Mouse (Mus musculus): ENCODE data around the gene Cyp46a1.

DNA sequence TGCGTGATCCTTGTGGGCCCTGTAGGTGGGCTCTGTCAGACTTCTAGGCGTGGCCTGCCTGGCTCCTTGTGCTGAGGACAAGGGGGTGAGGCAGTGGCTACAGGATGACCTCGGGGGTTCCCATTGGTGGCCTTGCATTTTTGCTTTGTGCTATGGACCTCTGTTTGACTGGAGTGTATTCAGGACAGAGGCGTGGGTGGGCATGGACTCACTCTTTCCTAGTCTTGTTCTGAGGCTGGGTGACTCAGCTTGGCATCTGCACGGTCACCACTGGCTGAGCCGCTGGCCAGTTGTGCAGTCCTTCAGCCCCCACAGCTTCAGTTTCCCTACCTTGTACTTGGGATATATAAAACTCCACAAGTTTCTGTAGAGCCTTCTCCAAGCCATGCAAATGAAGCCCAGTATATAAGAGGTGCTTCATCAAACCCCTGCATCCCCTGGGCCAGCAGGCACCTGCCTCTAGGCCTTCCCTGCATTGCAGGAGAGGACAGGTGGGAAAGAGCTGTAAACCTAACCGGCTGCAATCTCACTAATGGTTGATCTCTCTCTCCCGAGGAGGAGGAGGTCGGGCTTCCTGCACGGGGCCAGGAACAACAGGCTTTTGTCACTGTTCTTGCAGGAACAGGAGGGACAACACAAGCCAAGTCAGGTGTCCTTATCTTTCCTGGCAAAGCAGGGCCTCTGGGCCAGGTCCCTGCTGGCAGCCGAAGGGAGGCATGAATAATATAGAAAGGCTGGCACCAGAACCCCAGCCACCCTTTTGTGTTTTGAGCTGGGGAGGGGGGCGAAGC, 58.3 kb downstream of the Cyp46a1 start:
- TF ChIP-seq CTCF (IDR thresholded peaks at IDR 0.05; ENCODE audit: borderline replicate concordance, insufficient read depth, low read length): no peak
- TF ChIP-seq POLR2A (IDR thresholded peaks at IDR 0.05; ENCODE audit: low read depth, low read length): no peak

Data from embryonic fibroblast, embryonic 13.5 days (primary cell).